Mouse (Mus musculus) forebrain, embryonic 12.5 days (tissue): Measurements from ENCODE around the gene Olfr317. TPM values are rescaled to one million over a fixed set of nuclear protein-coding genes. Genes with fewer than 3 reads are reported as not detected.
"Not testable (repeated sequence)": the region's sequence is repeated elsewhere in the genome, so short reads cannot be mapped to it uniquely, and the experiment has no call there.

Experiments
- ATAC-seq: fragments of 200-750 bp; cut with Nextera tagmentation; 2 replicates; pipeline ENCODE4 v1.8.0; 2017; ENCODE audit warnings: moderate TSS enrichment; ENCODE audit not compliant: low FRiP score
- H3K27ac ChIP-seq: fragments of 300-500 bp; sonication (generic); 2 replicates; pipeline ENCODE4 v1.5.1; 2016; ENCODE audit warnings: mild to moderate bottlenecking
- H3K27me3 ChIP-seq: fragments of 300-500 bp; sonication (generic); 2 replicates; pipeline ENCODE4 v1.6.1; 2016; ENCODE audit warnings: mild to moderate bottlenecking
- H3K36me3 ChIP-seq: fragments of 300-500 bp; sonication (generic); replicated peaks from 2 replicates; pipeline ENCODE4 v1.6.1; 2016; ENCODE audit warnings: mild to moderate bottlenecking
- H3K4me1 ChIP-seq: fragments of 300-500 bp; sonication (generic); 2 replicates; pipeline ENCODE4 v1.6.1; 2016
- H3K4me2 ChIP-seq: fragments of 300-500 bp; sonication (generic); 2 replicates; pipeline ENCODE4 v1.6.1; 2016; ENCODE audit warnings: mild to moderate bottlenecking, moderate library complexity
- H3K4me3 ChIP-seq: fragments of 300-500 bp; sonication (generic); replicated peaks from 2 replicates; pipeline ENCODE4 v1.5.1; 2016; ENCODE audit warnings: mild to moderate bottlenecking
- H3K9ac ChIP-seq: fragments of 300-500 bp; sonication (generic); 2 replicates; pipeline ENCODE4 v1.6.1; 2016; ENCODE audit warnings: mild to moderate bottlenecking
- H3K9me3 ChIP-seq: fragments of 300-500 bp; sonication (generic); 2 replicates; pipeline ENCODE4 v1.6.1; 2016
- WGBS: fragments of 180-500 bp; shearing (Covaris S2); methylation state at CpG from one replicate; pipeline ENCODE4 v1.1.7; 2016; 5-methylcytosine and 5-hydroxymethylcytosine counted together
- polyA plus RNA-seq: library from polyadenylated mRNA; unstranded; fragments of >200 nt; fragmentation: Nextera tagmentation; extraction: Ambion mirVana; gene quantifications from 2 replicates; pipeline ENCODE4 v1.2.1, GENCODE M21; 2016

Olfr317 gene
- 0.27 TPM in 1 of 2 replicates, not detected in the other for polyA plus RNA-seq

GRCm38 (mm10) chr11:58738792-58739262, at the start of gene Olfr317:
Olfr317 (minus strand) TSS chr11:58739212.
- ATAC-seq, result no peak
- Histone ChIP-seq H3K4me2 (no peak within 1 kb of the TSS), H3K4me3 (no peak within 1 kb of the TSS), H3K27me3 (no peaks in the 10 kb centered on the region), H3K36me3 (no peaks in the 10 kb centered on the region), H3K27ac (no peak within 1 kb of the TSS), H3K9ac (no peak within 1 kb of the TSS), H3K9me3 (no peaks in the 10 kb centered on the region), H3K4me1 (no peaks in the 10 kb centered on the region)
- 69% methylated on average over 4 of the region's 4 CpGs for WGBS

- peaks cover 9% of the 10 kb centered on the region; the same call in 1 of the 2 replicates for H3K4me1 ChIP-seq
- H3K27me3 ChIP-seq, result no peaks in the 10 kb centered on the region
- H3K4me3 ChIP-seq, result no peak overlapping the region
- H3K36me3 ChIP-seq, result no peaks in the 10 kb centered on the region
- WGBS, result 82% methylated on average over 8 of the region's 8 CpGs
- no peak overlapping the region for H3K9ac ChIP-seq
- no peak overlapping the region for H3K4me2 ChIP-seq
- ATAC-seq, result no peak
- H3K27ac ChIP-seq, result no peak overlapping the region
- H3K9me3 ChIP-seq, result no peaks in the 10 kb centered on the region
These were observed 49.3 kb upstream of the Olfr317 start for GRCm38 (mm10) chr11:58788346-58788745.

- Histone ChIP-seq H3K9ac (no peak overlapping the region), H3K27me3 (no peaks in the 10 kb centered on the region), H3K4me3 (no peak overlapping the region), H3K4me2 (no peak overlapping the region), H3K27ac (no peak overlapping the region), H3K9me3 (no peaks in the 10 kb centered on the region), H3K4me1 (peaks cover 9% of the 10 kb centered on the region; the same call in 1 of the 2 replicates), H3K36me3 (no peaks in the 10 kb centered on the region)
- no peak for ATAC-seq
- WGBS, result 95% methylated on average over 10 of the region's 10 CpGs
These were observed 48.6 kb upstream of the Olfr317 start for GRCm38 (mm10) chr11:58787651-58788050.

GRCm38 (mm10) chr11:58784182-58784581, 45.2 kb upstream of the Olfr317 start:
- Histone ChIP-seq H3K4me3 (no peak overlapping the region), H3K4me2 (no peak overlapping the region), H3K4me1 (0 out of 2 replicates have a peak, but pooled peaks cover under 1% of the 10 kb centered on the region), H3K27me3 (no peaks in the 10 kb centered on the region), H3K9me3 (no peaks in the 10 kb centered on the region), H3K9ac (no peak overlapping the region), H3K36me3 (no peaks in the 10 kb centered on the region), H3K27ac (no peak overlapping the region)
- 85% methylated on average over 2 of the region's 2 CpGs for WGBS
- no peak for ATAC-seq

- WGBS, result 84% methylated on average over 6 of the region's 6 CpGs
- no peak for ATAC-seq
- H3K9me3 ChIP-seq, result no peaks in the 10 kb centered on the region
- H3K27ac ChIP-seq, result no peak within 1 kb of the TSS
- H3K4me1 ChIP-seq, result no peaks in the 10 kb centered on the region
- H3K36me3 ChIP-seq, result no peaks in the 10 kb centered on the region
- no peak within 1 kb of the TSS for H3K4me3 ChIP-seq
- no peak within 1 kb of the TSS for H3K9ac ChIP-seq
- no peak within 1 kb of the TSS for H3K4me2 ChIP-seq
- no peaks in the 10 kb centered on the region for H3K27me3 ChIP-seq
These were observed 43.6 kb upstream of the Olfr317 start, which contains the start of gene Olfr314 for GRCm38 (mm10) chr11:58782480-58783089. Olfr314 (plus strand) TSS chr11:58782952.

- Histone ChIP-seq H3K27me3 (no peaks in the 10 kb centered on the region), H3K9me3 (no peaks in the 10 kb centered on the region), H3K27ac (no peak within 1 kb of the TSS), H3K36me3 (no peaks in the 10 kb centered on the region), H3K4me3 (no peak within 1 kb of the TSS), H3K4me2 (no peak within 1 kb of the TSS), H3K4me1 (no peaks in the 10 kb centered on the region), H3K9ac (no peak within 1 kb of the TSS)
- no peak for ATAC-seq
These were observed 33.9 kb upstream of the Olfr317 start, which contains the start of gene Olfr315 for GRCm38 (mm10) chr11:58772888-58773287. Olfr315 (plus strand) TSS chr11:58773188.

- H3K36me3 ChIP-seq, result no peaks in the 10 kb centered on the region
- no peak for ATAC-seq
- 90% methylated on average over 2 of the region's 2 CpGs for WGBS
These were observed 13.4 kb upstream of the Olfr317 start, which contains the start of gene Olfr316 for GRCm38 (mm10) chr11:58752434-58752833. Olfr316 (plus strand) TSS chr11:58752734.

GRCm38 (mm10) chr11:58751096-58751495, 12.1 kb upstream of the Olfr317 start:
- not testable (repeated sequence) for H3K4me3 ChIP-seq, H3K9ac ChIP-seq, H3K9me3 ChIP-seq, ATAC-seq, H3K4me1 ChIP-seq, H3K36me3 ChIP-seq, H3K27me3 ChIP-seq, H3K4me2 ChIP-seq, H3K27ac ChIP-seq
- 67% methylated on average over 18 of the region's 18 CpGs for WGBS

More at GRCm38 (mm10) chr11:58752434-58752833, 13.4 kb upstream of the Olfr317 start, which contains the start of gene Olfr316:
- Histone ChIP-seq H3K27me3 (no peaks in the 10 kb centered on the region), H3K4me1 (no peaks in the 10 kb centered on the region), H3K4me2 (no peak within 1 kb of the TSS), H3K4me3 (no peak within 1 kb of the TSS), H3K27ac (no peak within 1 kb of the TSS), H3K9ac (no peak within 1 kb of the TSS), H3K9me3 (no peaks in the 10 kb centered on the region)

- Histone ChIP-seq H3K9ac (no peak overlapping the region), H3K27ac (no peak overlapping the region), H3K27me3 (no peaks in the 10 kb centered on the region), H3K4me1 (no peaks in the 10 kb centered on the region), H3K9me3 (no peaks in the 10 kb centered on the region), H3K36me3 (no peaks in the 10 kb centered on the region), H3K4me3 (no peak overlapping the region), H3K4me2 (no peak overlapping the region)
- WGBS, result 64% methylated on average over 3 of the region's 3 CpGs
- ATAC-seq, result no peak
These were observed 5.6 kb downstream of the Olfr317 start for GRCm38 (mm10) chr11:58733372-58733771.

GRCm38 (mm10) chr11:58727896-58728650, 10.9 kb downstream of the Olfr317 start:
- not testable (repeated sequence) for H3K9ac ChIP-seq, ATAC-seq, H3K27me3 ChIP-seq, H3K4me2 ChIP-seq, H3K4me3 ChIP-seq, H3K9me3 ChIP-seq, H3K27ac ChIP-seq, H3K4me1 ChIP-seq, H3K36me3 ChIP-seq
- WGBS, result 79% methylated on average over 6 of the region's 6 CpGs

- no peaks in the 10 kb centered on the region for H3K9me3 ChIP-seq
- H3K4me3 ChIP-seq, result no peak within 1 kb of the TSS
- ATAC-seq, result no peak
These were observed 15.1 kb downstream of the Olfr317 start, which contains the start of gene Olfr318 for GRCm38 (mm10) chr11:58723914-58724313. Olfr318 (minus strand) TSS chr11:58724014.

GRCm38 (mm10) chr11:58719701-58720100, 19.3 kb downstream of the Olfr317 start:
- no peak for ATAC-seq

More at GRCm38 (mm10) chr11:58723914-58724313, 15.1 kb downstream of the Olfr317 start, which contains the start of gene Olfr318:
- Histone ChIP-seq H3K4me1 (no peaks in the 10 kb centered on the region), H3K9ac (no peak within 1 kb of the TSS), H3K27ac (no peak within 1 kb of the TSS), H3K27me3 (no peaks in the 10 kb centered on the region), H3K4me2 (no peak within 1 kb of the TSS), H3K36me3 (no peaks in the 10 kb centered on the region)

More at GRCm38 (mm10) chr11:58719701-58720100, 19.3 kb downstream of the Olfr317 start:
- 88% methylated on average over 4 of the region's 4 CpGs for WGBS
- H3K36me3 ChIP-seq, result no peaks in the 10 kb centered on the region
- H3K4me1 ChIP-seq, result no peaks in the 10 kb centered on the region
- H3K27me3 ChIP-seq, result no peaks in the 10 kb centered on the region
- H3K9me3 ChIP-seq, result no peaks in the 10 kb centered on the region
- H3K4me3 ChIP-seq, result no peak overlapping the region
- H3K9ac ChIP-seq, result no peak overlapping the region
- no peak overlapping the region for H3K27ac ChIP-seq
- H3K4me2 ChIP-seq, result no peak overlapping the region
